8 mouse cellular contexts compared by ENCODE assay signal in the genomic region with DNA sequence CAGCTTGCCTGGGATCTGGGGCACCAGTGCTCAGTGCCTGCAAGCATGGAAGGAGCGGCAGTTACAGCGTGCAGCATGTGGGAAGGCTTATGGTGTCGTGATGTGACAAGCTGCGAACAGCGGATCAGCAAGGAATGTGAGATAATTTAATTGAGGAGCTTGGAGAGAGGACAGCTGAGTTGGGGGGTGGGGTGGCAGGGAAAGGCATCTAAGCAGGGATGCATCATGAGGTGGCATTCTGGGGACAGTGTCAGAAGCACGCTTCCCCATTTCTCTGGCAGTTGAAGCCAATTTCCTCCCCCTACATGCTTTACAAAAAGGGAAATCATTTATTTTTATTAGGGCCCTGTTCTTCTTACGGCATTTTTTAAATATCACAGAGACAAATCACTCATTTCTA.
DNase-seq lines count a peak whose midpoint lies in the region; ATAC-seq lines count a peak whose summit lies in the region.

No protein-coding gene starts in this region.

- no peaks in the 10 kb centered on the region for H3K36me3 ChIP-seq in kidney, embryonic 16.5 days (ENCODE audit: insufficient read depth, low read length)
- no peaks in the 10 kb centered on the region for H3K36me3 ChIP-seq in liver, embryonic 11.5 days (ENCODE audit: control insufficient read depth, insufficient read depth, low read length)

- H3K27ac ChIP-seq in kidney, embryonic 16.5 days (ENCODE audit: low read length) = no peak overlapping the region
- H3K27ac ChIP-seq in liver, embryonic 11.5 days (ENCODE audit: low read depth, low read length) = no peak overlapping the region

- no peaks in the 10 kb centered on the region for H3K9me3 ChIP-seq in kidney, embryonic 16.5 days (ENCODE audit: low read length)
- H3K9me3 ChIP-seq in liver, embryonic 11.5 days (ENCODE audit: control insufficient read depth, low read length) = no peaks in the 10 kb centered on the region

- peaks cover 10% of the 10 kb centered on the region; the same call in 1 of the 2 replicates for H3K4me1 ChIP-seq in kidney, embryonic 16.5 days (ENCODE audit: insufficient read depth, low read length)
- peaks cover 4% of the 10 kb centered on the region for H3K4me1 ChIP-seq in liver, embryonic 11.5 days (replicated peaks; ENCODE audit: control insufficient read depth, insufficient read depth, low read length)

- no peak for ATAC-seq in kidney, embryonic 16.5 days (ENCODE audit: low FRiP score, low TSS enrichment)
- peak; percentile 75 for ATAC-seq in monocyte, adult 5-6 weeks (replicated peaks; ENCODE audit: insufficient number of reproducible peaks, low FRiP score, low TSS enrichment, poor library complexity, severe bottlenecking)
- ATAC-seq in liver, embryonic 11.5 days (replicated peaks; ENCODE audit: low FRiP score) = no peak
- ATAC-seq in cerebellum, adult (ENCODE audit: insufficient number of reproducible peaks, low FRiP score, low TSS enrichment) = no peak

- no peaks in the 10 kb centered on the region for H3K27me3 ChIP-seq in kidney, embryonic 16.5 days (ENCODE audit: insufficient read depth, low read length)
- H3K27me3 ChIP-seq in liver, embryonic 11.5 days (replicated peaks; ENCODE audit: control insufficient read depth, insufficient read depth, low read length) = no peaks in the 10 kb centered on the region

- DNase-seq in kidney, adult 11 months = no peak
- peak; percentile 36 for DNase-seq in embryo, embryonic 10.5 days (ENCODE audit: low spot score)
- DNase-seq in layer of hippocampus, adult 18-20 months (ENCODE audit: low spot score in 2 of 2) = peak; percentile 41 to 78
- DNase-seq in gastrocnemius, postnatal 36 days = no peak
- DNase-seq in liver, embryonic 11.5 days (ENCODE audit: low spot score) = no peak

- WGBS in kidney, embryonic 16.5 days = 35% methylated on average over 7 of the region's 7 CpGs
- 39% methylated on average over 7 of the region's 7 CpGs for WGBS in liver, embryonic 11.5 days

- H3K9ac ChIP-seq in kidney, embryonic 16.5 days (replicated peaks; ENCODE audit: low read length) = no peak overlapping the region
- H3K9ac ChIP-seq in liver, embryonic 11.5 days (ENCODE audit: low read depth, low read length) = no peak overlapping the region

- intact Hi-C loops in gastrocnemius, postnatal 36 days (cut with DNase I) = no loop called here

- H3K4me2 ChIP-seq in kidney, embryonic 16.5 days (replicated peaks; ENCODE audit: low read depth, low read length) = peak overlapping the region; percentile 8; the same call in 1 of the 2 replicates
- H3K4me2 ChIP-seq in liver, embryonic 11.5 days = no peak overlapping the region

- no peak overlapping the region for H3K4me3 ChIP-seq in kidney, embryonic 16.5 days (ENCODE audit: low read length)
- no peak overlapping the region for H3K4me3 ChIP-seq in liver, embryonic 11.5 days (ENCODE audit: low read depth, low read length)

Comparison
In these comparisons a context has a peak if more than half of its experiments do, and no peak if none do; other contexts are left out.
1. DNase-seq: peak in embryo, embryonic 10.5 days (single experiment) and layer of hippocampus, adult 18-20 months (2 of 2); none in kidney, adult 11 months (single experiment), gastrocnemius, postnatal 36 days (0 of 2) and liver, embryonic 11.5 days (single experiment).